ENCODE assay signal across 17 mouse cellular contexts in the genomic region with DNA sequence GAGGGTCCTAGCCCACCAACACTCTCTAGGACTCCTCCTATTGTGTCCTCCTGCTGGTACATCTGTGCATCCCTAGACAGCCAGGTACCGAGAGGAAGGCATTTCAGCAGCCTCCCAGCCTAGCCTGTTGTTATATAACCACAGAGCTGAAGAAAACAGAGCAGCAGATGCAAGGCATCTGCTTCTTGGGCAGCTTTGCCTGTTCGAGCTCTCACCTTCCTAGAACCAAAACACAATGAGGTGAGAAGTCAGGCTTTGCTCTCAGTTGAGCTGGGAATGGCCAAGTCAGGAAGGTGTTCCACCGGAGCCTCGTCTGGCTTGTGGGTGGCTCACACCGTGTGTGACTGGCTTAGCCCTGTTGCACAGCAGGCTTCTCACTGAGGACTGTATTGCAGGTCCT.
DNase-seq lines count a peak whose midpoint lies in the region; ATAC-seq lines count a peak whose summit lies in the region.
"Had no signal": no experiment of that assay in that cellular context is flagged by ENCODE, and none has a peak within 500 bp of the region (broad histone marks: within the 10 kb centered on the region; RNA-seq: fewer than 3 reads in every experiment).

No protein-coding gene starts in this region.

- peak; percentile 16; the same call in 1 of the 2 replicates for ATAC-seq in cerebellum, adult (ENCODE audit: insufficient number of reproducible peaks, low FRiP score, low TSS enrichment)
- ATAC-seq: CD4-positive, CD25-positive, alpha-beta regulatory T cell, adult 4 months; forebrain, embryonic 15.5 days; hindbrain, postnatal 0 days had no signal

- DNase-seq in cerebellum, postnatal 14 days = no peak
- DNase-seq in cerebellum, adult 9-10 months = peak; percentile 59
- no peak for DNase-seq in cerebellum, adult 11 months
- peak; percentile 44 for DNase-seq in layer of hippocampus, adult 9-11 months
- no peak for DNase-seq in layer of hippocampus, adult 11-12 months (ENCODE audit: low spot score)
- peak; percentile 47 for DNase-seq in right cerebral cortex, postnatal 25 days
- no peak for DNase-seq in right cerebral cortex, postnatal 10 days (ENCODE audit: low spot score in 2 of 2)
- DNase-seq: adrenal gland, adult 8-10 months; adrenal gland, postnatal 36 days; B cell, adult 2 months; gastrocnemius, postnatal 14 days; heart, adult 2 months; heart, postnatal 14 days had no signal

Comparison
In these comparisons a context has a peak if more than half of its experiments do, and no peak if none do; other contexts are left out.
1. DNase-seq: peak in cerebellum, adult 9-10 months (single experiment), layer of hippocampus, adult 9-11 months (single experiment) and right cerebral cortex, postnatal 25 days (single experiment); none in cerebellum, postnatal 14 days (0 of 2), cerebellum, adult 11 months (single experiment), layer of hippocampus, adult 11-12 months (single experiment) and right cerebral cortex, postnatal 10 days (0 of 2).